Mouse (Mus musculus) macrophage (primary cell): ENCODE data around the gene Dido1. TPM values are rescaled to one million over a fixed set of nuclear protein-coding genes. Genes with fewer than 3 reads are reported as not detected.

ENCODE experiments used
- H3K27ac ChIP-seq: fragments of 350-480 bp; formaldehyde crosslinking; 2 replicates; pipeline ENCODE4 v1.9.0; 2021
- H3K36me3 ChIP-seq: fragments of 350-480 bp; formaldehyde crosslinking; 2 replicates; pipeline ENCODE4 v1.9.0; 2021; ENCODE audit errors: inconsistent target
- H3K4me3 ChIP-seq: fragments of 350-480 bp; formaldehyde crosslinking; 2 replicates; pipeline ENCODE4 v1.9.0; 2021; ENCODE audit errors: inconsistent target
- H3K79me2 ChIP-seq: fragments of 350-480 bp; formaldehyde crosslinking; 2 replicates; pipeline ENCODE4 v1.9.0; 2021; ENCODE audit errors: inconsistent target
- WGBS: methylation state at CpG from one replicate; pipeline ENCODE4 v1.1.7; 2026; ENCODE audit warnings: inconsistent platforms; ENCODE audit not compliant: missing documents; 5-methylcytosine and 5-hydroxymethylcytosine counted together
- polyA plus RNA-seq: library from polyadenylated mRNA; stranded (reverse); fragments of 250-400 nt; gene quantifications from 3 replicates; pipeline ENCODE4 v1.2.4, GENCODE M21; 2018; ENCODE audit warnings: inconsistent platforms

The Dido1 gene
- polyA plus RNA-seq, 1 experiment from 2014 or later, result 18.6 TPM

DNA sequence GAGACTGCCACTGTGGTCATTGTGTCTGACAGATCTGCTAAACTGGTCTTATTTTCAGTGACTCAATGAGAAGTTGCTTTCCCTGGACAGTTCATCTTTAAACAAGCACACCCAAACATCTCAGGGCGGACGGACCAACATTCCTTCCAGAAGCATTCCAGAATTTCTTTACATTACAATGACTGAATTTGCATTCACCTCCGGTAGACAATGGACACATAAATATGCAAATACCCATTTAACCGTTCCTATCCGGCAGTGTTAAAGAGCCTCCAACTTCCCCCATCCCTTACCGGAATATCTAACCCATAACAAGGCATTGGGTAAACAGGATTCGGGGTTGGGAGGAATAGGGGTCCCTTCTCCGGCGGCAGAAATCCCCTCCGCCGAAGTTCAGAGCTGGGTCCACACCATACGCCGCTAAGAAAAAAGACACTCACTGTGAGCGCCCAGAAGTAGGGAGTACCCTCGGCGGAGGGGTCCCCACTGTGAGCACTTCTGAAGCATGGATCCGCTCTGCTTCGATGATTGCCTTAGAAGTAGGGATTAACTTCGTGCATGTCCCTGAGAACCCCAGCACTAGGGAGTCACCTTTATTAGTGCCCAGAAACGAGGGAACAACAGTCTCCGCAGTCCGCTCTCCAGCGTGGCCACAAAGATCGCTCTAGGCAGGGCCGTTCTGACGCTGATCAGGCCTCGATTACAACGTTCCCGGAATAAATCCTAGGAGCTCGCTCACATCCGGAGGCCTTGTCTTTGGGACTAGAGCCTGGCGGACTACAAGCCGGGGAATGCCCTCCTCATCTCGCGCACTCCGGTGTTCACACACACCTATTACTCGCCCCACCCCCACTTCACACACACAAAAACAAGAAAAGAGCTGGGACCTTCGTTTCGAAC, 526 bp downstream of the Dido1 start:
- H3K36me3 ChIP-seq, result peaks cover 7% of the 10 kb centered on the region
- peak overlapping the region; percentile 98 for H3K4me3 ChIP-seq
- WGBS, result 2% methylated on average over 39 of the region's 39 CpGs

DNA sequence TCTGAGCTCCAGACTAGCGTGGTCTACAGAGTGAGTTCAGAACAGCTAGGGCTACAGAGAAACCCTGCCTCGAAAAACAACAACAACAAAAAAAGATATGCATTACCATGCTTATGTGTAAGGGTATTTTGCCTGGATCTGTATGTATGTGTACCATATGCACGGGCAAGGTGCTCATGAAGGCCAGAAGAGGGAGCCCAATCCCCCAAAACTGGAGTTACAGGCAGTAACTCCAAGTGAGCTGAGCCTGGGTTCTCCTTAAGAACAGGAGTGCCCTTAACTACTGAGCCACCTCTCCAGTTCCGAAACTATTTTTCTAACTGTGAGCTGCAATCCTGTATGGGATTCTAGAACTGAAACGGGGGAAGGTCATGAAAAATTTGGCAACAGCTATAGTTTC, 3.8 kb downstream of the Dido1 start:
- no peaks in the 10 kb centered on the region for H3K36me3 ChIP-seq
- peaks cover 89% of the 10 kb centered on the region for H3K79me2 ChIP-seq
- no peak overlapping the region for H3K4me3 ChIP-seq
- H3K27ac ChIP-seq, result no peak overlapping the region
- 96% methylated on average over 5 of the region's 5 CpGs for WGBS

More for the DNA sequence above, 526 bp downstream of the Dido1 start:
- Histone ChIP-seq H3K27ac (peak overlapping the region; percentile 76), H3K79me2 (peaks cover 85% of the 10 kb centered on the region)

DNA sequence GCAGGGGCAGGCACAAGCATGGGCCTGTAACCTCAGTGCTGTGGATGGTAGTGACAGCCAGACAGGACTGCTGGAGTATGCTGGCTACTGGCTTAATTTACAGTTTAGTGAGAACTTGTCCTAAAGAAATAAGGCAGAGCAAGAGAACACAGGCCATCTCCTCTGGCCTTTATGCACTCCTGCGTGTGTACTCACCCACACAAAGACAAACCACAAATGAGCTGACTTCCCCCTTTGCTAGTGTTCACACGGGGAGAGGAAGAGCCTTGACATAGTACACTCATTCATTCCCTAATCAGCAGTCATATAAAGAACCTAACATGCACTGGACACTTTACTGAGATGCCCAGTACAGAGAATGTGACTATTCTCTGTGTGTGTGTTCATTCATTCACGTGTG, 4.7 kb downstream of the Dido1 start:
- WGBS, result 30% methylated on average over 2 of the region's 3 CpGs
- Histone ChIP-seq H3K79me2 (peaks cover 91% of the 10 kb centered on the region), H3K27ac (peak overlapping the region; percentile 38), H3K36me3 (no peaks in the 10 kb centered on the region), H3K4me3 (no peak overlapping the region)

GRCm38 (mm10) chr2:180704591-180704990, 5.2 kb downstream of the Dido1 start:
- 10% methylated on average over 8 of the region's 8 CpGs for WGBS
- Histone ChIP-seq H3K27ac (peak overlapping the region; percentile 38), H3K4me3 (no peak overlapping the region), H3K36me3 (no peaks in the 10 kb centered on the region), H3K79me2 (peaks cover 94% of the 10 kb centered on the region)

DNA sequence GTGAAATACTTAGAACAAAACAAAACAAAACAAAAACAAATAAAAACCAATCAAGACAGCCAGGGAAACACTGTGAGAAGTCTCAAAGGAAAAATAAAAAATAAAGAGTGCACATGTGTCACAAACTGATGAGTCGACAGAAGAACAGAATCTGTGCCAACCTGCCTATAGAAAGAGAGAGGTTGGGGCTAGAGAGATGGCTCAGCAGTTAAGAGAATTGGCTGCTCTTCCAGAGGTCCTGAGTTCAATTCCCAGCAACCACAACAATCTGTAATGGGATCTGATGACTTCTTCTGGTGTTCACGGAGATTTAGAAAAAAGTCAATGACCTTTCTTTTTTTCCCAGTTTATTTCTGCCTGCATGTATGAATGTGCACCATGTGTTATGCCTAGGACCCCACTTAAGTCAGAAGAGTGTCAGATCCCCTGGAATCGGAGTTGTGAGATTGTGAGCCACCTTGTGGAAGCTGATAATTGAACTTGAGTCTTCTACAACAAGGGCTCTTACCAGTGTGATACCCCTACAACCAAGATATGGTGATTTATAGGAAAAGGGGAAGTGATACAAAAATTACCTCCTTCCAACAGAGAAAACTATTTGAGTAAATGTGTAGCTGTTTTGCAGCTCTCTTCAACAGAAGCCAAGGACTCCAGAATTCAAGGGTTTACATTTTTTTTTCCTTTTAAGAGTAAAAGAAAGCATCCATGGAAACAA, 6.0 kb downstream of the Dido1 start:
- H3K36me3 ChIP-seq, result no peaks in the 10 kb centered on the region
- H3K27ac ChIP-seq, result peak overlapping the region; percentile 38; the same call in 1 of the 2 replicates
- no peak overlapping the region for H3K4me3 ChIP-seq
- peaks cover 94% of the 10 kb centered on the region for H3K79me2 ChIP-seq
- WGBS, result 52% methylated on average over 3 of the region's 3 CpGs

- WGBS, result 92% methylated on average over 5 of the region's 5 CpGs
- no peak overlapping the region for H3K4me3 ChIP-seq
- peaks cover 94% of the 10 kb centered on the region for H3K79me2 ChIP-seq
- H3K27ac ChIP-seq, result no peak overlapping the region
- H3K36me3 ChIP-seq, result no peaks in the 10 kb centered on the region
Measured at GRCm38 (mm10) chr2:180703175-180703574, 6.6 kb downstream of the Dido1 start.

DNA sequence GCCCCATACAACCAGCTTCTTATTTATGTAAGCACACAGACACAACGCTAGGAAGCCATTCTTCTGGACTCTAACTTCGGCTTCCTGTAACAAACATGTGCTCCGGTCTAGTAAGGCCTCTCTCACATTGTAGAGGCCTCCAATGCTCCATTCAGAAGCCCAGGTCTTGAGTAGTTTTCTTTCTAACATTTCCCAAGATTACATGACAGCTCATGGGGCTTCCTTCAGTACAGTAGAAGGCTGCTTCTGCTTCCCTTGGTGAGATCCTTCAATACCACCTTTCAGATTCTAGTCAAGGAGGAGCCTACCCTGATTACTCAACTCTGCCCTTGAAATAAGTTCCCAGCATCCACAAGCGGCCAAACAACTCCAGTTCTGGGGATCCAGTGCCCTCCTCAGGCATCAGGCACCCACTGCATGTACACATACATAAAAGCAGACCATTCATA, 7.1 kb downstream of the Dido1 start:
- Histone ChIP-seq H3K4me3 (peak overlapping the region; percentile 79; the same call in 1 of the 2 replicates), H3K79me2 (peaks cover 94% of the 10 kb centered on the region), H3K27ac (peak overlapping the region; percentile 83), H3K36me3 (no peaks in the 10 kb centered on the region)
- WGBS, result 53% methylated on average over 4 of the region's 4 CpGs

- Histone ChIP-seq H3K4me3 (peak overlapping the region; percentile 79), H3K27ac (peak overlapping the region; percentile 83), H3K36me3 (no peaks in the 10 kb centered on the region), H3K79me2 (peaks cover 94% of the 10 kb centered on the region)
- WGBS, result under 1% methylated on average over 66 of the region's 66 CpGs
Measured at GRCm38 (mm10) chr2:180701767-180702621, 7.8 kb downstream of the Dido1 start.

DNA sequence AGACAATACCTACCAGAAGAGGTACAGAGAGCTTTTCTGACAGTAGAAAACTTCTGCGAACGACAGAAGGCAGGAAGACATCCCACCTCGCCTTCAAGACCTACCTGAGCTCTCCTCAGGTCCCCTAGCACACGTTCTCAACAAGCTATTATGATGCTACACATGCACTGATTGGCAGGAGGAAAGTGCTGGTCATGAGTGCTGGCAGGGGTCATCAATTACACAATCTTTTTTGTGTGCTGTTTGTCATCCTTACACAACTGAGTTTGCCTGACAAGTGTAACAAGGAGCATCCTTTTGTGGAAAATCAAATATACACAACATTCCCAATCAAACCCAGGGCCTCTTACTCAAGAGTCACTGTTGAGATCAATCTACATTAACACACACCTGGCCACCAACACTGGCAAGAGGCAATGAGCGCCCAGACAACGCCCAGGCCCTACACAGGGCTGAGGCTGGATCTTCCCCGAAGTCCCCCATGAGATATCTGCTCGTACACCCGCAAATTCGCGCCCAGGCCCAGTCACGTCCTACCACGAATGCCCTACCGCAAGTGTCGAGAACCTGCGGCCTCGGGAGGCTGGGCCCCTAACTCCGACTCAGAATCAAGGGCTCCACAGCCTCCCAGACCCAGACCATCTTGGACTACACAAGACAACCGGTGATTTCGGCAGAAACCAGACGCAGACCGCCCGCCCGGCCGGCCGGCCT, 8.6 kb downstream of the Dido1 start:
- Histone ChIP-seq H3K36me3 (no peaks in the 10 kb centered on the region), H3K79me2 (peaks cover 94% of the 10 kb centered on the region), H3K4me3 (peak overlapping the region; percentile 79), H3K27ac (peak overlapping the region; percentile 83)
- WGBS, result under 1% methylated on average over 26 of the region's 26 CpGs

DNA sequence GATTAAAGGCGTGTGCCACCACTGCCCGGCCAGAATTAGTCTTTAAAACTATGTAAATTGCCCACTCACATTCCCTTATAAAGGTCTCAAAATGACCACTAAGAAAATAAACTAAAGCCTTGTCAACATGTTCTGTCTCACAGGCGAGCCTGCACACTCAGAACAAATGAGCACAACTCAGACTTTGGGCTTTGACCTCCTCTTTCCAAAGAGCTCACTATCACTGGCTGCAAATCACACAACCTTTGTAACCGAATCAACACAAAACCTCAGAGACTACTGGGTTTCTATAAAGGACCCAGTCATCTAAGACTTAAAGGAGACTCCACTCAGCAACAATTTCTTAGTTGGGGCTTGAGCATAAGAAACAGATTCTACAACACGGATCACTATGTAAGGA, 9.3 kb downstream of the Dido1 start:
- Histone ChIP-seq H3K4me3 (peak overlapping the region; percentile 79), H3K79me2 (peaks cover 94% of the 10 kb centered on the region), H3K36me3 (no peaks in the 10 kb centered on the region), H3K27ac (peak overlapping the region; percentile 83)
- WGBS, result 35% methylated on average over 5 of the region's 5 CpGs

DNA sequence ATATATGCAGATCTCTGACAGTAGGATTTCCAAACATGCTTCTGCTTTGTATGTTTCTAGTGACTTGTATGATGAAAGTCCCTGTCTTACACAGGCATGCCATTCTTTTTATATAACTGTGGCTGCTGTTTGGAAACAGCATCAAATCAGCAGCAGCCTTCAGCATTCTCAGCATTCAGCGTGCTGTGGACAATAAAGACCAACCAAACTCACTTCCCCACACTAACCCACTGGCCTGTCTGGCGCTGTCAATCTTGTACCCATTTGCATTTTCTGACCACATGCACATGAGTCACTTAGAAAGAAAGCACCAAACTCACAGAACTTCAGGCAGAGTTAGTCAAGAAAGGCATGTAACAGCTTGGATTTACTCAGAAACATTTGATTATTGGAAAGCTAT, 14.6 kb downstream of the Dido1 start:
- no peak overlapping the region for H3K4me3 ChIP-seq
- peaks cover 98% of the 10 kb centered on the region for H3K79me2 ChIP-seq
- no peaks in the 10 kb centered on the region for H3K36me3 ChIP-seq
- H3K27ac ChIP-seq, result peak overlapping the region; percentile 73
- 0% methylated on average over 2 of the region's 2 CpGs for WGBS

GRCm38 (mm10) chr2:180692630-180693029, 17.2 kb downstream of the Dido1 start:
- 0% methylated on average over 1 of the region's 1 CpGs for WGBS
- Histone ChIP-seq H3K79me2 (peaks cover 98% of the 10 kb centered on the region), H3K4me3 (no peak overlapping the region), H3K27ac (peak overlapping the region; percentile 69), H3K36me3 (peaks cover 20% of the 10 kb centered on the region)

GRCm38 (mm10) chr2:180689841-180690240, 20.0 kb downstream of the Dido1 start:
- 37% methylated on average over 5 of the region's 5 CpGs for WGBS

DNA sequence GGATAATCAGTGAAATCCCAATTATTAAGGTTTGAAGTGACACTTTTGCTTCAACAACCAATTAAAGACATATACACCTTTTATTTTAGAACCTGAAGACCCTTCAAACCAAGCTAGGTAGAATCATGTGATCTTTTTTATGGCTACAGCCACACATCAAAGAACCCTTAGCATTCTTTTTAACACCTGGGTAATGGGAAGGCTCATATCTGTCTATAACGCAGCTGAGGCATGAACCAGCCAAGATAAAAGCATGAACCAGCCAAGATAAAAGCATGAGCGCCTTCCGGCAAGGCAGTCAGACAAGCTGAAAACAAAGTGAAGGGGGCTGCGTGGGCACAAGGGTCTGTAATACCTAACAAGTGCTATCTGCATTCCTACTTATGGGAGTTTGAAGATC, 25.8 kb downstream of the Dido1 start:
- WGBS, result 97% methylated on average over 4 of the region's 4 CpGs
- H3K27ac ChIP-seq, result no peak overlapping the region
- peaks cover 30% of the 10 kb centered on the region for H3K79me2 ChIP-seq
- H3K4me3 ChIP-seq, result no peak overlapping the region
- peaks cover 74% of the 10 kb centered on the region for H3K36me3 ChIP-seq

More at GRCm38 (mm10) chr2:180689841-180690240, 20.0 kb downstream of the Dido1 start:
- Histone ChIP-seq H3K79me2 (peaks cover 87% of the 10 kb centered on the region), H3K27ac (no peak overlapping the region), H3K4me3 (no peak overlapping the region), H3K36me3 (peaks cover 48% of the 10 kb centered on the region)
